ENCODE assay signal across 8 mouse cellular contexts in genomic region chr12:74284020-74284684, GRCm38 (mm10). TPM values are rescaled to one million over a fixed set of nuclear protein-coding genes. Genes with fewer than 3 reads are reported as not detected.
DNase-seq lines count a peak whose midpoint lies in the region; ATAC-seq and TF ChIP-seq lines count a peak whose summit lies in the region.

No protein-coding gene starts in this region.

- peak overlapping the region; percentile 82 for H3K4me2 ChIP-seq in embryonic facial prominence, embryonic 14.5 days (ENCODE audit: low read depth, low read length)
- H3K4me2 ChIP-seq in midbrain, embryonic 13.5 days (replicated peaks) = peak overlapping the region; percentile 86
- H3K4me2 ChIP-seq in stomach, embryonic 15.5 days = peak overlapping the region; percentile 87

- no peak for TF ChIP-seq POLR2A in kidney, adult 2 months (IDR thresholded peaks at IDR 0.05; ENCODE audit: low read depth, low read length)

- peak overlapping the region; percentile 38 for H3K4me3 ChIP-seq in embryonic facial prominence, embryonic 14.5 days (ENCODE audit: low read depth, low read length)
- H3K4me3 ChIP-seq in kidney, adult 2 months (ENCODE audit: insufficient read depth, low read depth, low read length) = no peak overlapping the region
- H3K4me3 ChIP-seq in limb, embryonic 10.5 days = peak overlapping the region; percentile 55
- peak overlapping the region; percentile 45 for H3K4me3 ChIP-seq in midbrain, embryonic 13.5 days (replicated peaks)
- peak overlapping the region; percentile 47 for H3K4me3 ChIP-seq in stomach, embryonic 15.5 days (replicated peaks)

- peak overlapping the region; percentile 44 for H3K9ac ChIP-seq in embryonic facial prominence, embryonic 14.5 days (ENCODE audit: low read depth, low read length)
- H3K9ac ChIP-seq in midbrain, embryonic 13.5 days (replicated peaks) = peak overlapping the region; percentile 57
- H3K9ac ChIP-seq in stomach, embryonic 15.5 days = no peak overlapping the region

- no peaks in the 10 kb centered on the region for H3K36me3 ChIP-seq in embryonic facial prominence, embryonic 14.5 days (ENCODE audit: control insufficient read depth, insufficient read depth, low read length)
- H3K36me3 ChIP-seq in kidney, adult 2 months (ENCODE audit: control insufficient read depth, insufficient read depth, low read length) = no peaks in the 10 kb centered on the region
- no peaks in the 10 kb centered on the region for H3K36me3 ChIP-seq in limb, embryonic 10.5 days
- H3K36me3 ChIP-seq in midbrain, embryonic 13.5 days = no peaks in the 10 kb centered on the region
- no peaks in the 10 kb centered on the region for H3K36me3 ChIP-seq in stomach, embryonic 15.5 days

- peak; percentile 33 to 36 for DNase-seq in adrenal gland, postnatal 4 days (ENCODE audit: low spot score in 2 of 2)
- peak; percentile 95 for DNase-seq in embryonic facial prominence, embryonic 14.5 days (ENCODE audit: low spot score)
- DNase-seq in heart, adult 9 months (ENCODE audit: low spot score in 2 of 2) = peak; percentile 8 to 13
- peak; percentile 18 for DNase-seq in kidney, adult 2 months
- DNase-seq in limb, embryonic 10.5 days (ENCODE audit: low spot score) = peak; percentile 92
- no peak for DNase-seq in B cell, adult 2 months

- under 1% methylated on average over 35 of the region's 49 CpGs for WGBS in embryonic facial prominence, embryonic 14.5 days
- 1% methylated on average over 49 of the region's 49 CpGs for WGBS in kidney, adult 2 months
- WGBS in limb, embryonic 10.5 days = 1% methylated on average over 49 of the region's 49 CpGs
- WGBS in midbrain, embryonic 13.5 days = under 1% methylated on average over 49 of the region's 49 CpGs
- under 1% methylated on average over 49 of the region's 49 CpGs for WGBS in stomach, embryonic 15.5 days

- peaks cover 5% of the 10 kb centered on the region for H3K4me1 ChIP-seq in embryonic facial prominence, embryonic 14.5 days (ENCODE audit: control insufficient read depth, insufficient read depth, low read length)
- H3K4me1 ChIP-seq in kidney, adult 2 months (ENCODE audit: control insufficient read depth, insufficient read depth, low read length) = no peaks in the 10 kb centered on the region
- peaks cover 12% of the 10 kb centered on the region for H3K4me1 ChIP-seq in limb, embryonic 10.5 days
- peaks cover 26% of the 10 kb centered on the region for H3K4me1 ChIP-seq in midbrain, embryonic 13.5 days (replicated peaks)
- H3K4me1 ChIP-seq in stomach, embryonic 15.5 days = peaks cover 10% of the 10 kb centered on the region

- TF ChIP-seq CTCF in kidney, adult 2 months (conservative IDR thresholded peaks at IDR 0.05; ENCODE audit: insufficient read depth, insufficient read length, low read depth, low read length) = no peak

- no peaks in the 10 kb centered on the region for H3K9me3 ChIP-seq in embryonic facial prominence, embryonic 14.5 days (ENCODE audit: control insufficient read depth, low read length)
- H3K9me3 ChIP-seq in limb, embryonic 10.5 days (replicated peaks) = no peaks in the 10 kb centered on the region
- no peaks in the 10 kb centered on the region for H3K9me3 ChIP-seq in midbrain, embryonic 13.5 days
- H3K9me3 ChIP-seq in stomach, embryonic 15.5 days = no peaks in the 10 kb centered on the region

- no peak overlapping the region for H3K27ac ChIP-seq in embryonic facial prominence, embryonic 14.5 days (replicated peaks; ENCODE audit: low read depth, low read length)
- no peak overlapping the region for H3K27ac ChIP-seq in kidney, adult 2 months (ENCODE audit: insufficient read depth, low read depth, low read length)
- no peak overlapping the region for H3K27ac ChIP-seq in limb, embryonic 10.5 days
- no peak overlapping the region for H3K27ac ChIP-seq in midbrain, embryonic 13.5 days
- no peak overlapping the region for H3K27ac ChIP-seq in stomach, embryonic 15.5 days

- ATAC-seq in embryonic facial prominence, embryonic 14.5 days (ENCODE audit: low read depth) = peak; percentile 97
- peak; percentile 97 for ATAC-seq in midbrain, embryonic 13.5 days
- peak; percentile 91 for ATAC-seq in stomach, embryonic 15.5 days (ENCODE audit: insufficient read depth, low FRiP score, low read depth)

- peaks cover 15% of the 10 kb centered on the region; the same call in 1 of the 2 replicates for H3K27me3 ChIP-seq in embryonic facial prominence, embryonic 14.5 days (replicated peaks; ENCODE audit: control insufficient read depth, insufficient read depth, low read length)
- H3K27me3 ChIP-seq in kidney, adult 2 months (replicated peaks; ENCODE audit: control insufficient read depth, insufficient read depth, low read length) = no peaks in the 10 kb centered on the region; the same call in 1 of the 2 replicates
- H3K27me3 ChIP-seq in limb, embryonic 10.5 days (ENCODE audit: low read depth, poor library complexity, severe bottlenecking) = peaks cover 42% of the 10 kb centered on the region
- H3K27me3 ChIP-seq in midbrain, embryonic 13.5 days = peaks cover 33% of the 10 kb centered on the region
- H3K27me3 ChIP-seq in stomach, embryonic 15.5 days (replicated peaks) = peaks cover 16% of the 10 kb centered on the region

RNA-seq across cellular contexts. Expression of gene Gm11042, which starts 32.0 kb away (rescaled TPM):
- not detected for total RNA-seq in adrenal gland, postnatal 4 days (2021)
- polyA plus RNA-seq in embryonic facial prominence, embryonic 14.5 days (2014; fragmentation: Nextera tagmentation; extraction: Ambion mirVana) = not detected in 2 replicates
- not detected in 2 replicates for polyA plus RNA-seq in kidney, adult 2 months (2012; rRNA removed)
- polyA plus RNA-seq in limb, embryonic 10.5 days (2016; fragmentation: Nextera tagmentation; extraction: Ambion mirVana) = not detected in 2 replicates
- polyA plus RNA-seq in midbrain, embryonic 13.5 days (2015; fragmentation: Nextera tagmentation; extraction: Ambion mirVana) = not detected in 2 replicates
- polyA plus RNA-seq in stomach, embryonic 15.5 days (2015; fragmentation: Nextera tagmentation; extraction: Ambion mirVana) = not detected in 2 replicates

Comparison
In these comparisons a context has a peak if more than half of its experiments do, and no peak if none do; other contexts are left out.
1. DNase-seq: peak in adrenal gland, postnatal 4 days (2 of 2), embryonic facial prominence, embryonic 14.5 days (single experiment), heart, adult 9 months (2 of 2), kidney, adult 2 months (single experiment) and limb, embryonic 10.5 days (single experiment); none in B cell, adult 2 months (0 of 2).
2. Peak in every context shown above with its lines, with median percentiles within 50 percentile points of each other: ATAC-seq and H3K4me2 ChIP-seq.